ENCODE assay signal across 8 mouse cellular contexts in the genomic region with DNA sequence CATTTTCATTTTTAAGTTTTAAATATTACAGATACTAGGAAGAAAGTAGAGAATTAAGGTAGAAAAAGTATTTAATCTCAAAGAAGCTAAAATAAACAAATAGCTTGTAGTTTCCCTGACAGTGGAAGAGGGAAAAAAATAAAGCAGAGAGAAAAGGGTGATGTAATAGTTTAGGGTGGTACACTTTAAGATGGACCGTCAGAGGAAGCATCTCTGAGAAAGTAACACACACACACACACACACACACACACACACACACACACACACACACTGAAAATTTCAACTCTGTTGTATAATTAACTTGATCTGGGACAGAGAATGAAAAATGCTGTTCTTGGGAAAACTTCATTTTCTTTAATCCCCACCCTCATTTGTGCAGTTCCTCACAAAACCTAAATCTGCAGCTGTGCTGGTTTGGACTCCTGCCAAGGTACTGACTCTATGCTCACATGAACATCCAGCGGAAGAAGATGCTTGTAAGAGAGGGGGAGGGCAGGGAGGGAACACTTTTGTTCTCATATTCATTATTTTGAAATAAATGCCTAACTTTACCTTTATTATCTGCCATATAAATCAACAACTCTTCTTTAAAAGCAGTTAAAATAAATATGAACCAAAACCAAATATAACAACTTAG. TPM values are rescaled to one million over a fixed set of nuclear protein-coding genes. Genes with fewer than 3 reads are reported as not detected.
DNase-seq lines count a peak whose midpoint lies in the region; ATAC-seq and TF ChIP-seq lines count a peak whose summit lies in the region.

No protein-coding gene starts in this region.

- 0 out of 2 replicates have a peak, but pooled peaks have one; percentile 54 for ATAC-seq in embryonic facial prominence, embryonic 11.5 days (replicated peaks; ENCODE audit: insufficient number of reproducible peaks, low FRiP score, low TSS enrichment, low read depth)
- peak; percentile 70 for ATAC-seq in embryonic facial prominence, embryonic 15.5 days (ENCODE audit: insufficient number of reproducible peaks, low FRiP score, low TSS enrichment, low read depth)

- H3K27me3 ChIP-seq in embryonic facial prominence, embryonic 11.5 days (ENCODE audit: control insufficient read depth, insufficient read depth, low read length) = no peaks in the 10 kb centered on the region
- no peaks in the 10 kb centered on the region for H3K27me3 ChIP-seq in embryonic facial prominence, embryonic 10.5 days (replicated peaks; ENCODE audit: low read depth, poor library complexity, severe bottlenecking)
- H3K27me3 ChIP-seq in C2C12 (ENCODE audit: control insufficient read depth, insufficient read depth, insufficient read length) = no peaks in the 10 kb centered on the region
- no peaks in the 10 kb centered on the region for H3K27me3 ChIP-seq in embryonic facial prominence, embryonic 15.5 days

- H3K27ac ChIP-seq in embryonic facial prominence, embryonic 11.5 days (replicated peaks; ENCODE audit: low read depth, low read length) = no peak overlapping the region
- no peak overlapping the region for H3K27ac ChIP-seq in embryonic facial prominence, embryonic 10.5 days (replicated peaks)
- H3K27ac ChIP-seq in embryonic facial prominence, embryonic 15.5 days (replicated peaks) = 0 out of 2 replicates have a peak overlapping the region, but pooled peaks have one; percentile 39

- H3K36me3 ChIP-seq in embryonic facial prominence, embryonic 11.5 days (replicated peaks; ENCODE audit: control insufficient read depth, insufficient read depth, low read depth, low read length) = no peaks in the 10 kb centered on the region
- H3K36me3 ChIP-seq in embryonic facial prominence, embryonic 10.5 days (replicated peaks) = peaks cover 16% of the 10 kb centered on the region
- H3K36me3 ChIP-seq in C2C12 (ENCODE audit: control insufficient read depth, insufficient read depth) = peaks cover 8% of the 10 kb centered on the region
- H3K36me3 ChIP-seq in embryonic facial prominence, embryonic 15.5 days = no peaks in the 10 kb centered on the region

- peaks cover 97% of the 10 kb centered on the region for H3K79me3 ChIP-seq in C2C12 (ENCODE audit: low read depth)

- WGBS in embryonic facial prominence, embryonic 11.5 days = 41% methylated on average over 2 of the region's 2 CpGs
- WGBS in embryonic facial prominence, embryonic 10.5 days = 69% methylated on average over 2 of the region's 2 CpGs
- WGBS in embryonic facial prominence, embryonic 15.5 days = 3% methylated on average over 2 of the region's 2 CpGs

- no peak overlapping the region for H3K4me2 ChIP-seq in embryonic facial prominence, embryonic 11.5 days (ENCODE audit: low read depth, low read length)
- H3K4me2 ChIP-seq in embryonic facial prominence, embryonic 15.5 days (replicated peaks) = no peak overlapping the region

- H3K79me2 ChIP-seq in C2C12 (ENCODE audit: control insufficient read depth, insufficient read depth) = peaks cover 100% of the 10 kb centered on the region

- no peaks in the 10 kb centered on the region for H3K4me1 ChIP-seq in embryonic facial prominence, embryonic 11.5 days (ENCODE audit: control insufficient read depth, insufficient read depth, low read length)
- no peaks in the 10 kb centered on the region for H3K4me1 ChIP-seq in embryonic facial prominence, embryonic 10.5 days
- 0 out of 2 replicates have a peak, but pooled peaks cover 3% of the 10 kb centered on the region for H3K4me1 ChIP-seq in embryonic facial prominence, embryonic 15.5 days

- no peak for TF ChIP-seq CTCF in C2C12 (IDR thresholded peaks at IDR 0.05; ENCODE audit: control insufficient read depth, insufficient read depth, insufficient read length)

- no peaks in the 10 kb centered on the region for H3K9me3 ChIP-seq in embryonic facial prominence, embryonic 11.5 days (replicated peaks; ENCODE audit: control insufficient read depth, low read length)
- no peaks in the 10 kb centered on the region for H3K9me3 ChIP-seq in embryonic facial prominence, embryonic 10.5 days
- H3K9me3 ChIP-seq in embryonic facial prominence, embryonic 15.5 days (replicated peaks) = no peaks in the 10 kb centered on the region

- intact Hi-C loops in heart, postnatal 10 days (cut with DNase I) = no loop called here
- intact Hi-C loops in left cerebral cortex, postnatal 4 days (cut with DNase I) = no loop called here

- H3K4me3 ChIP-seq in embryonic facial prominence, embryonic 11.5 days (ENCODE audit: low read depth, low read length) = no peak overlapping the region
- no peak overlapping the region for H3K4me3 ChIP-seq in embryonic facial prominence, embryonic 10.5 days
- no peak overlapping the region for H3K4me3 ChIP-seq in C2C12 (ENCODE audit: insufficient read depth, poor library complexity, severe bottlenecking)
- H3K4me3 ChIP-seq in embryonic facial prominence, embryonic 15.5 days (replicated peaks) = no peak overlapping the region

- DNase-seq in embryonic facial prominence, embryonic 11.5 days (ENCODE audit: low spot score) = peak; percentile 48
- no peak for DNase-seq in embryonic facial prominence, embryonic 10.5 days (ENCODE audit: low spot score)
- DNase-seq in heart, postnatal 10 days = peak; percentile 79 to 82
- DNase-seq in left cerebral cortex, postnatal 4 days = peak; percentile 50
- DNase-seq in natural killer cell, adult 2 months (ENCODE audit: low spot score in 2 of 2) = peak; percentile 21 to 61
- no peak for DNase-seq in c-Kit-positive CD71-positive TER-119-positive erythroid progenitor cells, embryonic 14.5 days (ENCODE audit: low spot score)

- H3K9ac ChIP-seq in embryonic facial prominence, embryonic 11.5 days (replicated peaks; ENCODE audit: low read length) = no peak overlapping the region
- H3K9ac ChIP-seq in embryonic facial prominence, embryonic 15.5 days = no peak overlapping the region

- H3ac ChIP-seq in C2C12 (ENCODE audit: control insufficient read depth, insufficient read length, low read depth) = no peak overlapping the region

TF ChIP-seq in C2C12, 6 proteins besides CTCF, POLR2A, EP300 and RAD21:
- TF ChIP-seq MYOD1 (IDR thresholded peaks at IDR 0.05; ENCODE audit: control insufficient read depth, insufficient read length, low read depth) (peak; percentile 57), FOSL1 (IDR thresholded peaks at IDR 0.05; ENCODE audit: insufficient read depth, low read length, poor library complexity, severe bottlenecking) (no peak), USF1 (IDR thresholded peaks at IDR 0.05; ENCODE audit: low read depth) (peak; percentile 30)

RNA-seq across cellular contexts. Expression of a gene that starts 13.0 kb away (rescaled TPM):
- polyA plus RNA-seq in embryonic facial prominence, embryonic 11.5 days (2014; fragmentation: Nextera tagmentation; extraction: Ambion mirVana) = 46.5 and 50.5 TPM in 2 replicates
- 34.3 and 34.9 TPM in 2 replicates for polyA plus RNA-seq in embryonic facial prominence, embryonic 10.5 days (2016; fragmentation: Nextera tagmentation; extraction: Ambion mirVana)
- polyA plus RNA-seq in C2C12 (2012; fragmentation: generic; extraction: Trizol) = 15.1 TPM
- 28.9 and 32.9 TPM in 2 replicates for polyA plus RNA-seq in embryonic facial prominence, embryonic 15.5 days (2015; fragmentation: Nextera tagmentation; extraction: Ambion mirVana)
- 10 to 100 TPM; 30.6 to 39.1 TPM for total RNA-seq in heart, postnatal 10 days (2021)
- total RNA-seq in left cerebral cortex, postnatal 4 days (2021) = 100 to 1,000 TPM; 334 to 375 TPM

RNA-seq across cellular contexts. Expression of a gene that starts 13.6 kb away (rescaled TPM):
- polyA plus RNA-seq in embryonic facial prominence, embryonic 11.5 days (2014; fragmentation: Nextera tagmentation; extraction: Ambion mirVana) = 15.7 and 16.5 TPM in 2 replicates
- polyA plus RNA-seq in embryonic facial prominence, embryonic 10.5 days (2016; fragmentation: Nextera tagmentation; extraction: Ambion mirVana) = 14.6 and 15.6 TPM in 2 replicates
- polyA plus RNA-seq in C2C12 (2012; fragmentation: generic; extraction: Trizol) = 5.8 TPM
- polyA plus RNA-seq in embryonic facial prominence, embryonic 15.5 days (2015; fragmentation: Nextera tagmentation; extraction: Ambion mirVana) = 21.3 and 21.4 TPM in 2 replicates
- 1 to 10 TPM; 4.2 to 5.3 TPM for total RNA-seq in heart, postnatal 10 days (2021)
- total RNA-seq in left cerebral cortex, postnatal 4 days (2021) = 10 to 100 TPM; 11.9 to 13.4 TPM

Comparison
In these comparisons a context has a peak if more than half of its experiments do, and no peak if none do; other contexts are left out.
1. DNase-seq: peak in embryonic facial prominence, embryonic 11.5 days (single experiment), heart, postnatal 10 days (2 of 2), left cerebral cortex, postnatal 4 days (single experiment) and natural killer cell, adult 2 months (2 of 2); none in embryonic facial prominence, embryonic 10.5 days (single experiment) and c-Kit-positive CD71-positive TER-119-positive erythroid progenitor cells, embryonic 14.5 days (single experiment).